8 mouse cellular contexts compared by ENCODE assay signal in the genomic region with DNA sequence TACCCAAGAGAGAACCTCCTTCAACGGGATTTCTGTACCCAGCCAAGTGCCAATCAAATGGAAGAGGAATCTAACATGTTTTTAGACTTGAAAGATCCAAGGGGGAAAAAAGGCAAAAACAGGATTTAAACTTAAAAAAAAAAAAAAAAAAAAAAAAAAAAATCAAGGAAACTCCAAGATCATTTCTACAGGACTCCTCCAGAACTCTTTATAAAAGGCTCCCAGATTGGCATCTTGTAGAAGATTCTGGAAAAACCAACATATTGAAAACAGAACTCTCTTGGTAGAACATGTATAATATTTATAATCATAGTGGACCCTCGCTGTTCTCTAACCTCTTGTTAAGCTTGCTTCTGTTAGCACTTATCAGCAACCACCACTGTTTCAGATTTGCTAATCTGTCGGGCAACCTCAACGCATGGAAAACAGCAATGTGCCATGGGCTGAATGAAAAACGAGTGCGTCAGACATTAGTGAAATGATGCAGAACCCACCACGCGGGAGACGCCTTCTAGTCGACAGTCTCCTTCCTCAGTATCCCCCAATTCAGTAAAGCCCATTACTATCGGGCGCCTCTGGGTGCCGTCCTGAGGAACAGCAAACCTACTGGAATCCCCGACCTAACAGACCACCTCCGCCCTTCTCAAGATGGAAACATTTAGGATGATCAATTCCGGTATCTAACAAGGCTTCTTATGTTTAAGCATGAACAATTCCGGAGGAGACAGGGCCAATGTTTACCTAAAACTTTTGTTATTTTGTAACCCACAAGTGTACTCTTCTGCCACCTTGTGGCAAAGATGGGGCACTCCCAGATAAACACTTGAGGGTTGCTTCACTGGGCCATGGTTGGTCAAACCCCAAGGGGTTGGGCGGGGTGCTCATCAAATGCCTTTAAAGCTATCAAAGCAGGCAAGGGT. TPM values are rescaled to one million over a fixed set of nuclear protein-coding genes. Genes with fewer than 3 reads are reported as not detected.
DNase-seq lines count a peak whose midpoint lies in the region; ATAC-seq and TF ChIP-seq lines count a peak whose summit lies in the region.

No protein-coding gene starts in this region.

- H3K27ac ChIP-seq in heart, embryonic 11.5 days (ENCODE audit: low read depth, low read length) = no peak overlapping the region
- no peak overlapping the region for H3K27ac ChIP-seq in kidney, embryonic 14.5 days (ENCODE audit: low read depth, low read length)
- H3K27ac ChIP-seq in limb, embryonic 15.5 days = no peak overlapping the region
- H3K27ac ChIP-seq in midbrain, postnatal 0 days (ENCODE audit: low read depth, low read length) = no peak overlapping the region

- peak; percentile 88 for DNase-seq in CD4-positive, CD25-positive, alpha-beta regulatory T cell, adult 2 months (ENCODE audit: low read depth, low spot score)
- DNase-seq in brain, adult 2 months (ENCODE audit: low read depth, low spot score) = peak; percentile 64
- DNase-seq in midbrain, postnatal 0 days (ENCODE audit: low spot score) = peak; percentile 75
- DNase-seq in spleen, postnatal 36 days (ENCODE audit: low spot score in 2 of 2) = peak; percentile 84 to 88

- no peaks in the 10 kb centered on the region for H3K36me3 ChIP-seq in erythroblast, embryonic 14.5 days (ENCODE audit: control insufficient read depth)
- H3K36me3 ChIP-seq in heart, embryonic 11.5 days (ENCODE audit: control insufficient read depth, insufficient read depth, low read length) = no peaks in the 10 kb centered on the region
- H3K36me3 ChIP-seq in kidney, embryonic 14.5 days (ENCODE audit: control insufficient read depth, insufficient read depth, low read length) = no peaks in the 10 kb centered on the region
- H3K36me3 ChIP-seq in limb, embryonic 15.5 days = no peaks in the 10 kb centered on the region
- H3K36me3 ChIP-seq in midbrain, postnatal 0 days (ENCODE audit: insufficient read depth, low read length) = no peaks in the 10 kb centered on the region

- H3K4me2 ChIP-seq in heart, embryonic 11.5 days = peak overlapping the region; percentile 72
- peak overlapping the region; percentile 37 for H3K4me2 ChIP-seq in kidney, embryonic 14.5 days (replicated peaks; ENCODE audit: low read depth, low read length)
- H3K4me2 ChIP-seq in limb, embryonic 15.5 days = peak overlapping the region; percentile 48
- peak overlapping the region; percentile 23 for H3K4me2 ChIP-seq in midbrain, postnatal 0 days (ENCODE audit: low read depth, low read length, poor library complexity, severe bottlenecking)

- H3K4me3 ChIP-seq in erythroblast, embryonic 14.5 days (replicated peaks) = peak overlapping the region; percentile 11
- H3K4me3 ChIP-seq in heart, embryonic 11.5 days (ENCODE audit: low read depth, low read length) = peak overlapping the region; percentile 41
- H3K4me3 ChIP-seq in kidney, embryonic 14.5 days (ENCODE audit: low read length) = peak overlapping the region; percentile 4; the same call in 1 of the 2 replicates
- peak overlapping the region; percentile 27 for H3K4me3 ChIP-seq in limb, embryonic 15.5 days
- no peak overlapping the region for H3K4me3 ChIP-seq in midbrain, postnatal 0 days (ENCODE audit: low read depth, low read length)

- ATAC-seq in heart, embryonic 11.5 days (replicated peaks; ENCODE audit: insufficient number of reproducible peaks, low FRiP score, low TSS enrichment) = 0 out of 2 replicates have a peak, but pooled peaks have one; percentile 29
- ATAC-seq in kidney, embryonic 14.5 days (ENCODE audit: low FRiP score, low TSS enrichment) = peak; percentile 59
- ATAC-seq in limb, embryonic 15.5 days (ENCODE audit: insufficient number of reproducible peaks, low FRiP score, low TSS enrichment, low read depth) = no peak
- peak; percentile 41; the same call in 1 of the 2 replicates for ATAC-seq in midbrain, postnatal 0 days (ENCODE audit: low FRiP score)

- WGBS in heart, embryonic 11.5 days (ENCODE audit: insufficient replicate concordance) = 14% methylated on average over 18 of the region's 18 CpGs
- WGBS in kidney, embryonic 14.5 days = 20% methylated on average over 18 of the region's 18 CpGs
- WGBS in limb, embryonic 15.5 days = 21% methylated on average over 18 of the region's 18 CpGs
- 22% methylated on average over 18 of the region's 18 CpGs for WGBS in midbrain, postnatal 0 days

- H3K9me3 ChIP-seq in erythroblast, embryonic 14.5 days (ENCODE audit: control insufficient read depth, low read length) = no peaks in the 10 kb centered on the region
- H3K9me3 ChIP-seq in heart, embryonic 11.5 days (replicated peaks; ENCODE audit: control insufficient read depth, low read length) = no peaks in the 10 kb centered on the region; the same call in 1 of the 2 replicates
- peaks cover 5% of the 10 kb centered on the region; the same call in 1 of the 2 replicates for H3K9me3 ChIP-seq in kidney, embryonic 14.5 days (ENCODE audit: control insufficient read depth, low read length)
- no peaks in the 10 kb centered on the region for H3K9me3 ChIP-seq in limb, embryonic 15.5 days
- no peaks in the 10 kb centered on the region for H3K9me3 ChIP-seq in midbrain, postnatal 0 days (ENCODE audit: low read length)

- no peaks in the 10 kb centered on the region for H3K27me3 ChIP-seq in erythroblast, embryonic 14.5 days (ENCODE audit: control insufficient read depth)
- H3K27me3 ChIP-seq in heart, embryonic 11.5 days (ENCODE audit: control insufficient read depth, insufficient read depth, low read length) = no peaks in the 10 kb centered on the region
- no peaks in the 10 kb centered on the region for H3K27me3 ChIP-seq in kidney, embryonic 14.5 days (ENCODE audit: control insufficient read depth, insufficient read depth, low read length)
- no peaks in the 10 kb centered on the region for H3K27me3 ChIP-seq in limb, embryonic 15.5 days
- no peaks in the 10 kb centered on the region for H3K27me3 ChIP-seq in midbrain, postnatal 0 days (ENCODE audit: insufficient read depth, low read length)

- H3K9ac ChIP-seq in heart, embryonic 11.5 days (ENCODE audit: low read depth, low read length) = peak overlapping the region; percentile 46; the same call in 1 of the 2 replicates
- no peak overlapping the region for H3K9ac ChIP-seq in kidney, embryonic 14.5 days (ENCODE audit: low read depth, low read length)
- no peak overlapping the region for H3K9ac ChIP-seq in limb, embryonic 15.5 days
- no peak overlapping the region for H3K9ac ChIP-seq in midbrain, postnatal 0 days (replicated peaks; ENCODE audit: low read length, poor library complexity, severe bottlenecking)

- peaks cover 40% of the 10 kb centered on the region for H3K4me1 ChIP-seq in erythroblast, embryonic 14.5 days (ENCODE audit: control insufficient read depth)
- peaks cover 13% of the 10 kb centered on the region for H3K4me1 ChIP-seq in heart, embryonic 11.5 days (ENCODE audit: control insufficient read depth, insufficient read depth, low read length)
- no peaks in the 10 kb centered on the region for H3K4me1 ChIP-seq in kidney, embryonic 14.5 days (ENCODE audit: control insufficient read depth, insufficient read depth, low read length)
- H3K4me1 ChIP-seq in limb, embryonic 15.5 days = 0 out of 2 replicates have a peak, but pooled peaks cover 3% of the 10 kb centered on the region
- H3K4me1 ChIP-seq in midbrain, postnatal 0 days (ENCODE audit: insufficient read depth, low read length) = no peaks in the 10 kb centered on the region

- TF ChIP-seq CTCF in midbrain, postnatal 0 days (IDR thresholded peaks at IDR 0.05) = peak; percentile 88

RNA-seq across cellular contexts. Expression of a gene that starts 54.3 kb away (rescaled TPM):
- 0.01 TPM in 1 of 2 replicates, not detected in the other for polyA plus RNA-seq in erythroblast, embryonic 14.5 days (2012)
- polyA plus RNA-seq in heart, embryonic 11.5 days (2014; fragmentation: Nextera tagmentation; extraction: Ambion mirVana) = not detected in 2 replicates
- polyA plus RNA-seq in kidney, embryonic 14.5 days (2014; fragmentation: Nextera tagmentation; extraction: Ambion mirVana) = 0.15 and 0.20 TPM in 2 replicates
- 4.4 and 5.3 TPM in 2 replicates for polyA plus RNA-seq in limb, embryonic 15.5 days (2015; fragmentation: Nextera tagmentation; extraction: Ambion mirVana)
- 0.05 TPM in 1 of 2 replicates, not detected in the other for total RNA-seq in midbrain, postnatal 0 days (2014; rRNA removed)
- polyA plus RNA-seq in midbrain, postnatal 0 days (2015; fragmentation: Nextera tagmentation; extraction: Ambion mirVana) = 0.06 and 0.12 TPM in 2 replicates
